Mouse (Mus musculus): Measurements from ENCODE around the gene Acp4.

DNA sequence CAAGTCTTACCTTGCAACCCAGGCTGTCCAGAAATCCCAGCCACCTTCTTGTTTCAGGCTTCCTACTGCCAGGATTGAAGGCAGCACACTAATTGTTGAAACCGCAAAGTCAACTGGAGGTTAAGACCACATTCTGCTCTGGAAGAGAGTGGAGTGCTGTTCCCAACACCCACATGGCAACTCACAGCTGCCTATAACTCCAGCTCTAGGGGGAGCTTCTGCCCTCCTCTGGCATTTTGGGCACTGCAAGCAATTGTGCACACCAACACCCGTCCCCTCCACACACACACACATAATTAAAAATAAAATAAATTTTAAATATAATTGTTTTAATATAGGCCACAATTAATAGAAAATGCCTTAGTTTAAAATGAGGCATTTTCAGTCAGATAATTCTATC lies 16.0 kb downstream of the Acp4 start:
- TF ChIP-seq CTCF (IDR thresholded peaks at IDR 0.05; ENCODE audit: low read depth) (0 out of 2 replicates have a peak, but pooled peaks have one; percentile 12), EP300 (IDR thresholded peaks at IDR 0.05; ENCODE audit: low read depth) (no peak)
